Mouse (Mus musculus): ENCODE results near the gene Tmem191c. TPM values are rescaled to one million over a fixed set of nuclear protein-coding genes. Genes with fewer than 3 reads are reported as not detected.

Gene Tmem191c
- polyA plus RNA-seq, 1 experiment from 2014 or later = 12.6 TPM

Other genes starting within 250 kb of the Tmem191c start
- 53.8 and 57.3 TPM in 2 replicates for gene Ypel1, start 206.4 kb upstream of the Tmem191c start, polyA plus RNA-seq (2015; fragmentation: Nextera tagmentation; extraction: Ambion mirVana)
- gene Ppil2, start 164.8 kb upstream of the Tmem191c start, polyA plus RNA-seq (2015; fragmentation: Nextera tagmentation; extraction: Ambion mirVana) = 150 and 158 TPM in 2 replicates
- 70.7 and 78.6 TPM in 2 replicates for gene 2610318N02Rik, start 150.9 kb upstream of the Tmem191c start, polyA plus RNA-seq (2015; fragmentation: Nextera tagmentation; extraction: Ambion mirVana)
- 47.7 and 58.0 TPM in 2 replicates for gene Sdf2l1, start 143.7 kb upstream of the Tmem191c start, polyA plus RNA-seq (2015; fragmentation: Nextera tagmentation; extraction: Ambion mirVana)
- gene Ydjc, start 131.5 kb upstream of the Tmem191c start, polyA plus RNA-seq (2015; fragmentation: Nextera tagmentation; extraction: Ambion mirVana) = 7.2 and 7.6 TPM in 2 replicates
- gene Ccdc116, start 128.8 kb upstream of the Tmem191c start, polyA plus RNA-seq (2015; fragmentation: Nextera tagmentation; extraction: Ambion mirVana) = 0.51 and 0.59 TPM in 2 replicates
- 356 and 360 TPM in 2 replicates for gene Ube2l3, start 73.4 kb upstream of the Tmem191c start, polyA plus RNA-seq (2015; fragmentation: Nextera tagmentation; extraction: Ambion mirVana)
- gene Rimbp3, start 67.5 kb upstream of the Tmem191c start, polyA plus RNA-seq (2015; fragmentation: Nextera tagmentation; extraction: Ambion mirVana) = 0.28 and 0.38 TPM in 2 replicates
- 9.1 and 9.3 TPM in 2 replicates for gene Hic2, start 42.5 kb upstream of the Tmem191c start, polyA plus RNA-seq (2015; fragmentation: Nextera tagmentation; extraction: Ambion mirVana)
- gene Serpind1, start 55.3 kb downstream of the Tmem191c start, polyA plus RNA-seq (2015; fragmentation: Nextera tagmentation; extraction: Ambion mirVana) = 0.83 and 0.88 TPM in 2 replicates
- 13.9 and 14.0 TPM in 2 replicates for gene Snap29, start 129.9 kb downstream of the Tmem191c start, polyA plus RNA-seq (2015; fragmentation: Nextera tagmentation; extraction: Ambion mirVana)
- 35.0 and 35.6 TPM in 2 replicates for gene Pi4ka, start 130.2 kb downstream of the Tmem191c start, polyA plus RNA-seq (2015; fragmentation: Nextera tagmentation; extraction: Ambion mirVana)
- gene Crkl, start 175.9 kb downstream of the Tmem191c start, polyA plus RNA-seq (2015; fragmentation: Nextera tagmentation; extraction: Ambion mirVana) = 81.6 and 88.6 TPM in 2 replicates
- gene Aifm3, start 213.5 kb downstream of the Tmem191c start, polyA plus RNA-seq (2015; fragmentation: Nextera tagmentation; extraction: Ambion mirVana) = 0.52 and 0.83 TPM in 2 replicates
- gene Lztr1, start 232.6 kb downstream of the Tmem191c start, polyA plus RNA-seq (2015; fragmentation: Nextera tagmentation; extraction: Ambion mirVana) = 104 and 106 TPM in 2 replicates